Mouse (Mus musculus) cerebellum, adult 2 months (tissue): ENCODE measurements at regions not wholly inside any gene's neighbourhood (a gene's known extent, or its start where the extent isn't known, plus 50 kb on each side); places are given as distances from the start of the nearest gene placed in this dataset.

ENCODE experiments used
- CTCF ChIP-seq: fragments of 200-500 bp; IDR thresholded peaks from 2 replicates; pipeline ENCODE4 v1.5.1; 2011; ENCODE audit warnings: low read depth, mild to moderate bottlenecking, control low read depth, low read length, moderate library complexity, borderline replicate concordance; ENCODE audit not compliant: insufficient read depth
- POLR2A ChIP-seq: fragments of 200-500 bp; IDR thresholded peaks from 2 replicates; pipeline ENCODE4 v1.6.1; 2011; ENCODE audit warnings: low read length, control low read depth, borderline replicate concordance; ENCODE audit not compliant: insufficient read depth

- TF ChIP-seq POLR2A = no peak
- no peak for TF ChIP-seq CTCF
These were observed 82.2 kb upstream of the Eif4g2 start for GRCm38 (mm10) chr7:111164994-111165393.
